Mouse (Mus musculus) left cerebral cortex, postnatal 10 days (tissue): ENCODE measurements around the gene Ppia. TPM values are rescaled to one million over a fixed set of nuclear protein-coding genes. Genes with fewer than 3 reads are reported as not detected.

ENCODE experiments used
- microRNA-seq: library from miRNA; unstranded; fragments of <30 nt; microRNA quantifications from one replicate; pipeline ENCODE4 v1.2.0, GENCODE M21; 2022
- total RNA-seq, 2 experiments: library from RNA; stranded (reverse); gene quantifications; 2 replicates each; pipeline ENCODE4 v1.2.3; 2021

Gene Ppia
- total RNA-seq, 2 experiments from 2014 or later: 2,299 to 2,355 TPM

Small RNA genes lying within 50 kb of the gene (microRNA-seq; reads per million reads assigned to microRNA genes)
- 1.4 reads per million for gene Mir7651

Other genes with a start within 250 kb of the Ppia start
- gene A730071L15Rik, start 215.4 kb upstream of the Ppia start, total RNA-seq: not detected
- 100 to 1,000 TPM; 125 to 131 TPM for gene Nudcd3, start 215.0 kb upstream of the Ppia start, total RNA-seq
- under 1 TPM; 0.41 to 0.49 TPM for gene Npc1l1, start 185.3 kb upstream of the Ppia start, total RNA-seq
- gene Ddx56, start 147.7 kb upstream of the Ppia start, total RNA-seq: 10 to 100 TPM; 44.6 to 51.0 TPM
- gene Tmed4, start 140.6 kb upstream of the Ppia start, total RNA-seq: 10 to 100 TPM; 65.8 to 66.0 TPM
- gene Ogdh, start 123.8 kb upstream of the Ppia start, total RNA-seq: 100 to 1,000 TPM; 230 to 235 TPM
- gene Zmiz2, start 26.4 kb upstream of the Ppia start, total RNA-seq: 100 to 1,000 TPM; 199 to 203 TPM
- gene H2afv, start 29.0 kb downstream of the Ppia start, total RNA-seq: 10 to 100 TPM; 26.6 to 28.9 TPM
- gene Purb, start 60.5 kb downstream of the Ppia start, total RNA-seq: 100 to 1,000 TPM; 276 to 277 TPM
- under 1 TPM; 0.51 to 0.85 TPM for gene Myo1g, start 105.5 kb downstream of the Ppia start, total RNA-seq
- gene Ccm2, start 131.4 kb downstream of the Ppia start, total RNA-seq: 10 to 100 TPM; 57.7 to 60.9 TPM
- gene Nacad, start 190.6 kb downstream of the Ppia start, total RNA-seq: 10 to 100 TPM; 78.1 to 82.5 TPM
- gene Tbrg4, start 210.6 kb downstream of the Ppia start, total RNA-seq: 10 to 100 TPM; 48.5 to 55.3 TPM
- not detected for gene Wap, start 223.2 kb downstream of the Ppia start, total RNA-seq
- gene Ramp3, start 243.1 kb downstream of the Ppia start, total RNA-seq: 10 to 100 TPM; 34.5 to 46.0 TPM